Mouse (Mus musculus) C2C12 (cell line): ENCODE measurements around the gene Lrp2. TPM values are rescaled to one million over a fixed set of nuclear protein-coding genes. Genes with fewer than 3 reads are reported as not detected.
A peak's percentile ranks its signal among the peaks of the same experiment; 100 is the strongest.

Experiments used
- H3K27me3 ChIP-seq: one replicate; pipeline ENCODE4 v1.6.1; 2011; ENCODE audit not compliant: control insufficient read depth, insufficient read depth, insufficient read length
- H3K36me3 ChIP-seq: one replicate; pipeline ENCODE4 v1.6.1; 2011; ENCODE audit not compliant: control insufficient read depth, insufficient read depth
- H3K4me3 ChIP-seq: one replicate; pipeline ENCODE4 v1.5.1; 2011; ENCODE audit warnings: mild to moderate bottlenecking, control low read depth; ENCODE audit not compliant: poor library complexity, insufficient read depth, severe bottlenecking
- H3K79me2 ChIP-seq: one replicate; pipeline ENCODE4 v1.6.1; 2011; ENCODE audit not compliant: control insufficient read depth, insufficient read depth
- H3K79me3 ChIP-seq: one replicate; pipeline ENCODE4 v1.6.1; 2011; ENCODE audit warnings: low read depth, control low read depth
- H3ac ChIP-seq: one replicate; pipeline ENCODE3; 2011; ENCODE audit warnings: low read depth; ENCODE audit not compliant: control insufficient read depth, insufficient read length
- CEBPB ChIP-seq: IDR thresholded peaks from one replicate; pipeline ENCODE4 v1.6.1; 2011; ENCODE audit warnings: low read depth, mild to moderate bottlenecking, control low read depth, moderate library complexity
- CTCF ChIP-seq: IDR thresholded peaks from one replicate; pipeline ENCODE4 v1.5.1; 2011; ENCODE audit not compliant: control insufficient read depth, insufficient read depth, insufficient read length
- FOSL1 ChIP-seq: IDR thresholded peaks from one replicate; pipeline ENCODE4 v1.8.0; 2011; ENCODE audit warnings: mild to moderate bottlenecking, low read length; ENCODE audit not compliant: poor library complexity, insufficient read depth, severe bottlenecking
- MAX ChIP-seq: IDR thresholded peaks from one replicate; pipeline ENCODE4 v1.6.1; 2011; ENCODE audit warnings: mild to moderate bottlenecking, control low read depth
- MYOD1 ChIP-seq: IDR thresholded peaks from one replicate; pipeline ENCODE4 v1.6.1; 2011; ENCODE audit warnings: low read depth; ENCODE audit not compliant: control insufficient read depth, insufficient read length
- MYOG ChIP-seq: IDR thresholded peaks from one replicate; pipeline ENCODE4 v1.6.1; 2011; ENCODE audit not compliant: control insufficient read depth, insufficient read length; ENCODE audit errors: extremely low read depth
- USF1 ChIP-seq: IDR thresholded peaks from one replicate; pipeline ENCODE4 v1.6.1; 2011; ENCODE audit warnings: low read depth, mild to moderate bottlenecking, control low read depth, moderate library complexity
- long read RNA-seq, 2 experiments: library from polyadenylated mRNA; unstranded; transcript quantifications; one replicate each; pipeline ENCODE4 v2.0.0; 2019 to 2020
- polyA plus RNA-seq: library from polyadenylated mRNA; unstranded; fragments of >200 nt; fragmentation: generic; extraction: Trizol; gene quantifications from one replicate; pipeline ENCODE4 v1.2.1, GENCODE M21; 2012; ENCODE audit warnings: missing spikeins

The Lrp2 gene
- 0.68 TPM for polyA plus RNA-seq
- long read RNA-seq, experiment 1: 0 reads
- long read RNA-seq, experiment 2, full-length matches to known transcripts: 1 of 8 reads
- long read RNA-seq, experiment 2, partial matches to known transcripts: 7 of 8 reads
- long read RNA-seq, experiment 2, other reads (novel, unspliced or antisense): 0 of 8 reads

DNA sequence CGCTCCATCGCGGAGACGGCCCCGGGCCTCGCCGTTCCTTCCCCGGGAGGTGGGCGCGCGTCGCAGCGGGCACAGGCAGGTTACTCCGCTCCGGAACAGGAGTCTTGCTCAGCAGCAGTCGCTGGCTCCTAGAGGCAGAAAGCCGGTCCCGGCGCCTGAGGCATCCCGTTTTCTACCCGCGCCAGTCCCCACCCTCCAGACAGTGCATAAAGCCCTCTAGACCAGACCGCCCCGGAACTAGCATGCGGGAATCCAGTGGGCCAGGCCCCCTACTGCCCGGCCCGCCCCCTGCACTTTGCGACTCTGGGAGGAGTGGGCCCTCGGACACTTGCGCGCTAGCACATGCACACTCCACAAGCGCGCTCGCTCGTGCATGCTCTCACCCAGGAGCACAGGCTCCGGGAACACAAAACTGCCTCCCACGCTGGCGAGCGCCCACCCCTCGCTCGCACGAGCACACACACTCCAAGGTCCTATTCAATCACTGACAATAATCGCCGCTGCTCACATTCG is at the start of gene Lrp2:
Gene Lrp2 (minus strand): TSS at position 180 of the 513 bp plus-strand sequence.
- no peaks in the 10 kb centered on the region for H3K36me3 ChIP-seq
- H3ac ChIP-seq: peak within 1 kb of the TSS; percentile 8
- peak within 1 kb of the TSS; percentile 18 for H3K4me3 ChIP-seq
- no peaks in the 10 kb centered on the region for H3K79me3 ChIP-seq
- TF ChIP-seq USF1: no peak
- no peak for TF ChIP-seq CEBPB
- TF ChIP-seq MYOD1: no peak
- TF ChIP-seq FOSL1: no peak
- no peak for TF ChIP-seq CTCF
- no peak for TF ChIP-seq MAX
- no peak for TF ChIP-seq MYOG
- no peaks in the 10 kb centered on the region for H3K79me2 ChIP-seq
- no peaks in the 10 kb centered on the region for H3K27me3 ChIP-seq

DNA sequence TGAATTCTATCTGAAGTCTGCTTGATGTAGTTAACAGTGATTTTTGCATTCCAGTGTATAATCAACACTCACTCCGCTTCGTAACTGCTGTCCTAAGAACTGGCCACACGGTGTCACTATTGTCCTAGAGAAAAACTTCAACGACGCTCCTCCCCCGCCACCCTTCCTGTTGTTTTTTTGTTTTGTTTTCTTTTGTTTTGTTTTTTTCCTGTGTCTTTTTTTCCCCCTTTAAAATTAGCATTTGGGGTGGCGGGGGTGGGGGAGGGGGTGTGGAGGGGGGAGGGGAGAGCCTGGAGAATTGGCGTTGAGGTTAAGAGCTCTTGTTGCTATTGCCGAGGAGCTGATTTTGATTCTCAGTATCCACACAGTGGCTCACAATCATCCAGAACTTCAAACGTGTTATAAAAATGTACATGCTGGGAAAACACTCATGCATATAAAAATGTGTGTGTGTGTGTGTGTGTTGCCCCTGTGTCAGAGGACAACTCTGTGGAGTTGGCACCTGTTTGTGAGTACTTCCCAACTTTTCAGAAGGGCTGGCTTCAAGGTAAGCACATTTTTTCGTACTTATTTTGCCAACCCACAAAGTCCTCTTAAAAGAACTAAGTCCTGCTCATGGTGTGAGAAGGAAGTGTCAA is 49.3 kb upstream of the Lrp2 start:
- H3ac ChIP-seq: peak overlapping the region; percentile 35
- TF ChIP-seq MYOD1: no peak
- TF ChIP-seq CTCF: peak; percentile 33
- H3K79me2 ChIP-seq: no peaks in the 10 kb centered on the region
- no peaks in the 10 kb centered on the region for H3K27me3 ChIP-seq
- no peak overlapping the region for H3K4me3 ChIP-seq
- H3K79me3 ChIP-seq: no peaks in the 10 kb centered on the region
- H3K36me3 ChIP-seq: no peaks in the 10 kb centered on the region

DNA sequence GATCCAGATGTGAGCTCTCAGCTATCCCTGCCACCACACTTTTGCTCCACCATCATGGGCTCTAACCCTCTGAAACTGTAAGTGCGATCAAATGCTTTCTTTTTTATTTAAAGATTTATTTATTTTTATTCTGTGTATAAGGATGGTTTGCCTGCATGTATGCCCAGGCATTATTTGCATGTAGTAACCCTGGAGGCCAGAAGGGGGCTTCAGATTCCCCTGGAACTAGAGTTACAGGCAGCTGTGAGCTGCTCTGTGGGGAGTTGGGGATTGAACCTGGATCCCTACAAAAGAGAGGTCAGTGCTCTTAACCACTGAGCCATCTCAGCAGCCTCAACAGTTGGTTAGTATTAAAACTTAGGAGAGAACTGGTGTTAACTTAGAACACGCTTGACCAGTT is 45.6 kb upstream of the Lrp2 start:
- H3K79me2 ChIP-seq: no peaks in the 10 kb centered on the region
- TF ChIP-seq MAX (no peak), CTCF (no peak), FOSL1 (no peak), MYOG (no peak), CEBPB (no peak), MYOD1 (no peak), USF1 (no peak)
- no peaks in the 10 kb centered on the region for H3K27me3 ChIP-seq
- H3K36me3 ChIP-seq: no peaks in the 10 kb centered on the region
- H3K79me3 ChIP-seq: no peaks in the 10 kb centered on the region
- H3ac ChIP-seq: no peak overlapping the region
- H3K4me3 ChIP-seq: no peak overlapping the region

DNA sequence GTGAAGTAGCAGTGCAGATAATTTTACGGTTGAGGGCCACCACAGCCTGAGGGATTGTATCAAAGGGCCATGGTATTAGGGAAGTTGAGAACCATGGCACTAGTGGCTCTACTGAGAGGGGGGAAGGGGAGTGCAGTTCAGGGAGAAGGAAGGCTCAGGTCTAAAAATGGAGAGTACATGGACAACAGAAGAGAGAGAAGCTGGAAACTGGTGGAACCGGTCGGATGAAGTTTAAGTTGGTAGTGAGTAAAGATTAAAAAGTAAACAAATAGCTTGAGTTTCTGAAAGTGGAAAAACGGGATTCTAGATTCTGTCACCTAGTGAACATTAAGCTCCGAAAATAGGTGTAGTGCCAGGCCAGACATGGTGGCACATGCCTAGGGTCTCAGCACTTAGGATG is 44.9 kb upstream of the Lrp2 start:
- TF ChIP-seq USF1: no peak
- no peak for TF ChIP-seq MYOD1
- no peak for TF ChIP-seq CTCF
- TF ChIP-seq MYOG: no peak
- no peak for TF ChIP-seq MAX
- TF ChIP-seq CEBPB: no peak
- H3K79me3 ChIP-seq: no peaks in the 10 kb centered on the region
- H3K79me2 ChIP-seq: no peaks in the 10 kb centered on the region

DNA sequence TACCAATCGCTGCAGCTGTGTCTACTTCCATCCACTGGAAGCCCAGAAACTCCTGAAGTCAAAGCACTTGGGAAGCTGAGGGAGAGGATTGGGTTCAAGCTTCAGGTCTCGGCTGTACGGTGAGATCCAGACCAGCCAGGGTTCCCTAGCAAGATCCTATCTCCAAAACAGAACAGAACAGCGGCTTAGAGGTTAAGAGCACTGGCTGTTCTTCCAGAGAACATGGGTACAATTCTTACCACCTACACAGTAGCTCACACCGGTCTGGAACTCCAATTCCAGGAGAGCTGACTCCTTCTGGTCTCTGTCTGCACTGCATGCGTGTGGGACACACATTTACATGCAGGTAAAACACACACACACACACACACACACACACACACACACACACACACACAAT is 44.0 kb upstream of the Lrp2 start:
- Histone ChIP-seq H3K79me2 (no peaks in the 10 kb centered on the region), H3K4me3 (no peak overlapping the region), H3ac (no peak overlapping the region), H3K36me3 (no peaks in the 10 kb centered on the region), H3K27me3 (no peaks in the 10 kb centered on the region), H3K79me3 (no peaks in the 10 kb centered on the region)
- TF ChIP-seq MYOD1: no peak
- TF ChIP-seq MAX: no peak
- TF ChIP-seq FOSL1: no peak
- TF ChIP-seq USF1: no peak
- no peak for TF ChIP-seq MYOG
- TF ChIP-seq CTCF: no peak
- no peak for TF ChIP-seq CEBPB

More for the DNA sequence above, 44.9 kb upstream of the Lrp2 start:
- Histone ChIP-seq H3ac (no peak overlapping the region), H3K4me3 (no peak overlapping the region), H3K27me3 (no peaks in the 10 kb centered on the region), H3K36me3 (no peaks in the 10 kb centered on the region)

DNA sequence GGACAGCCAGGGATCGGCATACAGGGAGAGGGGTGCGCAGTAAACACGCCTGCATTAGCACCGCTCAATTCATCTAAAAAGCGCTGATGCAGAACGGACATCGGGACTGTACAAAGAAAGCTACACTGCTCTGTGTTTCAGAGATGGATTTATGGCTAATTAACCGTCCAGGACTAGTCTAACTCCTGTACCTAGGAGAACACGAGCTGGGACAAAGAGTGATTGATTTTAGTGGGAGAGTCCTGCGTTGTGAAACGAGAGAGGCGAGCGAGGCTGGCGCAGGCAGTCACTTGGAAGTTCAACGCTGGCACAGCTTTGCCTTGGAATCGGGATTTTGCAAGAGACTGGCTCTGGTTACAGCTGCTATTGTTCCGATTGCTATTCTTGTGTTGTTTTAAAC is 43.4 kb upstream of the Lrp2 start:
- no peaks in the 10 kb centered on the region for H3K79me3 ChIP-seq
- H3K27me3 ChIP-seq: no peaks in the 10 kb centered on the region
- H3K36me3 ChIP-seq: no peaks in the 10 kb centered on the region
- H3K79me2 ChIP-seq: no peaks in the 10 kb centered on the region
- no peak overlapping the region for H3K4me3 ChIP-seq
- TF ChIP-seq CTCF (no peak), MYOD1 (no peak), FOSL1 (no peak), MAX (no peak), CEBPB (no peak), MYOG (no peak), USF1 (no peak)
- H3ac ChIP-seq: no peak overlapping the region
